Mouse (Mus musculus): ENCODE results near the gene Syngap1.

GRCm38 (mm10) chr17:26941031-26941789 lies at the start of gene Syngap1:
- TF ChIP-seq FLI1 (IDR thresholded peaks at IDR 0.05; ENCODE audit: low read length), result no peak
- TF ChIP-seq GATA1 (IDR thresholded peaks at IDR 0.05; ENCODE audit: borderline replicate concordance, low read length), result no peak

All from megakaryocyte, embryonic 14.5 days (primary cell).